Mouse (Mus musculus): ENCODE measurements at regions not wholly inside any gene's neighbourhood (a gene's known extent, or its start where the extent isn't known, plus 50 kb on each side); places are given as distances from the start of the nearest gene placed in this dataset.

DNA sequence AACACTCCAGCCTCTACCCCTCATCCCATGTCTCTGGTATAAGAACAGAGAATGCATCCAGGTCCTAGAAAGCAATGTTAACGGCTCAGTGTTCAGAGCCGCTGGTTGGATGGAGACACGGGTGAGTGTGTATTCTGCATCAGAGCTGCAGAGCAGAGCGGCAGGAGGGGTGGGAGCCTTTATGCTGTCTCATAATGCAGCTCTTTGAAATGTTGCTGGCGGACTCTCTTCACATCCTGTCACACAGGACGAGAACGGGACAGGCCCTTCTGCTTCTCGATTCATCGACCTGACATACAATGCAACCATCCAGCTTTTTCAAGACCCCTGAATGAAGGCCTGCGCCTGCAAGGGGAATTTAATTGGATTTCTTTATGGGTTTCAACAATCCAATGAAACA lies 507.2 kb downstream of the Ccdc171 start:
- in situ Hi-C loops (cut with MboI, MseI), result no loop called here

DNA sequence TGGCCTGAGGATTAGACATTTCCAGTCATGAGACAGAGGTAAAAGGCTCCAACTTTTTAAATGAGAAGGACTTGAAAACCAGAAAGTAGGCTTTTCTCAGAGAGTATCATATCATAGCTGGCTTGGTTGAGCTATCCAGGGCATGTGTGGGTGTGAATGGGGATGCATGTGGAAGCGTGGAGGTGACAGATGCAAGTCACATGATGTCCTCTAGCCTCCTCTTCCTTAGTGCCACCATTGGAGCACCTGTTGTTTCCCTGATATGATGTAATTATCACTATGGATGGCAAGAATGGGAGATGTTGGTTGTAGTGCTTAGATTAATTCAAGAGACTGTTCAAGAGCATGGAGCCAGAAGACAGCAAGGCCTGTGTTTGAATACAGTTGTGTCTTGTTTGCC lies 510.0 kb downstream of the Ccdc171 start:
- in situ Hi-C loops (cut with MboI, MseI), result no loop called here

DNA sequence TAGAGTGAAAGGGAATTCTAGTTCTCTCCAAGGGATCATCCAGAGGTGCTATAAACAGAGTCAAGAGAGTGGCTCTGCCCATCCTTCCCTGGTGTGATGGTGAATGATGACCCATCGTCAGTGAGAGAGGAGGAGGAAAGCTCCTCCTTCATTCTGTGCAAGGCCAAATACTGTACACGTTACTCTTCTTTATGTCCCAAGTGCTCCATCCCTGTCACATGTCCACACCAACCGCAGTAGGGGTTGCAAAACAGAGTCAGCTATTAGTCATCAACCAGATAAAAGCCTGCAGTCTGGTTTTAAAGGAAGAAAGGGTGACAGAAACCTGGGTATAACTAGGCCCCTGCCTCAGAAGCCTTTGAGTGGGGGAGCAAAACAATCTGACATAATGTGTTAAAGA lies 512.2 kb downstream of the Ccdc171 start:
- in situ Hi-C loops (cut with MboI, MseI), result no loop called here

DNA sequence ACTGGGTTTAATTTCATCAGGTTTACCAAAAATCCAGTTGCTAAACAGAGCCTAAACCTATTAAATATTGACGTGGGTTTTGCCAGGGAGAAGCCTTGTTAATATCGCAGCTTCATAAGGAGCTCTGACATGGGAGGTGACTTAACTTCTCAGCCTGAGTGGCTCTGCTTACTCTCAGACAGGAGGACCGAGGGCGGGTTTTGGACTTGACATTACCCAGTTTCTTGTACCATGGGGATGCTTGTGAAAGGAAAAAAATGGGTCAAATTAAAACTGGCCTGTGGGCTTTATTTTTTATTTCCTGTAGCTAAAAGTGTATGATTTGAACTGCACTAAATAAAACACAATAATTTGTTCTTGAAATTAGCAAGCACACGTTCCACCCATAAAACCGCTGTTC lies 524.9 kb downstream of the Ccdc171 start:
- in situ Hi-C loops (cut with MboI, MseI), result no loop called here

DNA sequence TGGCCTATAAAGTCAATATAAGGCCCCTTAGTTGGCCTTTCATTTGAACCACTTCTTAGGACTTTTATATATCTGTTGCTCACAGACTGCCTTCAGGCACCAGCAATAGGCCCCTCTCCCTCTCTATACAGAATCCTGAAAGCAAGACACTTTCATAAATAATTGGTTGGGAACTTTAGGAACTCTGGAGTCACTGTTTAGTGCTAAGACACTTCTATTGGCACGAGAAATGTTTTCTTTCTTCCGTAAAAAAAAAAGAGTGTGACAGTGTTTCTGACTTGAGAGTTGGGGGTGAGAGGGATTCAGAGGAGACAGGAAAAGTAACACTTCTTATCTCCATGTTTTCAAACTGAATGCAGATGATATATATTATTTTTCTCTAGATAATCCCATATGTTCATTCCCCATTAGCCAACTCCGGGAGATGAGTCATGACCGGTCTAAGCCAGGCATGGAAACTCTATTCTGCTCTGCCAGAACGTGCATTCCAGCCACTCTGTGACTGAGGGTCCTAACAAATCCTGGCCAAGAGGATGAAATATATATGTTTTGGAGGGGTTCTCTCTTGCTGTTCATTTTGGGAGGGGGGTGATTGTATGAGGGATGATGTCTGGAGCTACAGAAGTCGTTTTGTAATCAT lies 531.6 kb downstream of the Ccdc171 start:
- in situ Hi-C loops (cut with MboI, MseI), result no loop called here

DNA sequence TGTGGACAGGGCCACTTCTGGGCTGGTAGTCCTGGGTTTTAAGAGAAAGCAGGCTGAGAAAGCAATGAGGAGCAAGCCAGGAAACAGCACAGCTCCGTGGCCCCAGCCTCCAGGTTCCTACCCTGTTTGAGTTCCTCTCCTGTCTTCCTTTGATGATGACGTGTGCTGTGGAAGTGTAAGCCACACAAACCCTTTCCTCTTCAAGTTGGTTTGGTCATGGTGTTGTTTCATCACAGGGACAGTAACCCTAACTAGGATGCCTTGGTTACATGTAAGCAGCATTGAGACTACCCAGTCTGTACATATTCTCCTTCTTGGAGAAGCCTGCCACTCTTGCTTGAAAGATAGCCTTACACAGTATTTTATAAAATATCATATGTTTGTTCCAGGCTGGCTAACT lies 534.8 kb downstream of the Ccdc171 start:
- in situ Hi-C loops (cut with MboI, MseI), result no loop called here

DNA sequence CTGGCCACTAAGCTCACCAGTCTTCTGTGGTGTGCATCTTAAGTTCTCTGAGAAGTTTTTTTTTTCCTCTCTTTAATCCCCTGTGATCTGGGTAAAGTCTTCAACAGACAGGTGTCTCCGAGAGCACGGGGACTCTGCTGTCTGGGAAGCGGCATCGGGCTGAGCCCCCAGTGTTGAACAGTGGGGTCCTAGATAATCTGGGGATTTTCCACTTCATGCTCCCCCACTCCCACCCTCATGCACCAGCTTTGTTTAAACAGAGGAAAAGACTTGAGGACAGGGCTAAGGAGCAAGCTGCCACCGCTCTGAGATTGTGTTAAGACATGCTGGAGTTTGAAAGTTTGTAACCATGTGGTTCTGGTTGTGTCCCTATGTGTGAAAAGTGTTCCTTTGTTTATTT lies 538.4 kb downstream of the Ccdc171 start:
- in situ Hi-C loops (cut with MboI, MseI), result no loop called here

DNA sequence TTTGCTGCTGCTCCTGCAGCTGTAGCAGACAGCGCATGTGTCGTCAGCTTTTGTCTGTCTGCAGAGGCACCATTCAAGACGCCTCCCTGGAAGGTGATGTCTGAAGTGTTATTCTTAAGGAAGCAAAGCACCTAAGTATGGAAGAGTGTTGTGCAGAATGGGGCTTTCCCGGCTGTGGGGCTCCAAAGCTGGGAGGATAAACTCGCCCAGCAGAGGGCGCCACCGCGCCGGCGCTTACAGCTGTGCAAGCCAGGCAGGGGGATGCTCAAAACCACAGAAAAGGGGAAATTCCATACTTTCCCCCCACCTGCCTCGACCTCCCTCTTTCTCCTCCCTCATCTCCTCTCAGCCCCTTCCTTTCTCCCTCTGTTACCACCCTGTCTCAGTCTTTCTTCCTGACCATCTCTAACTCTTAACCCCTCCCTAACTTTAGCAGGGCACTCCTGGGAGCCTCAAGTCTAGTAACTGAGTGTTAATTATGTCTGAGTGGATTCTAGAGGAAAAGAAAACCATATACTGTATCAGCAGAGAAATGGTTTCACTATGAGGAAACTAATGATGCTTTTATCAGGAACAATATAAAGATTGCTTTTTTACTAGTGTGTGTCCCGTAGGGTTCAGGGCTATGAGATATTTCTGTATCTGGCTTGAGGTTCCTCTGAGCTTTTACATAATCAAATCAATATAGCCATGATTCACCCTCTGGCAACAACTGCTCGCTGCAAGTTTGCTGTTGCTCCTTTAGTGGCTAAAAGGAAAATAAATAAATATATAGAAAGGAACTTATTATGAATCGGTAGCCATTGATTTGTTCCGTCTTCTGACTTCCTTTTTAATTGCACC lies 539.5 kb downstream of the Ccdc171 start:
- in situ Hi-C loops (cut with MboI, MseI), result no loop called here

DNA sequence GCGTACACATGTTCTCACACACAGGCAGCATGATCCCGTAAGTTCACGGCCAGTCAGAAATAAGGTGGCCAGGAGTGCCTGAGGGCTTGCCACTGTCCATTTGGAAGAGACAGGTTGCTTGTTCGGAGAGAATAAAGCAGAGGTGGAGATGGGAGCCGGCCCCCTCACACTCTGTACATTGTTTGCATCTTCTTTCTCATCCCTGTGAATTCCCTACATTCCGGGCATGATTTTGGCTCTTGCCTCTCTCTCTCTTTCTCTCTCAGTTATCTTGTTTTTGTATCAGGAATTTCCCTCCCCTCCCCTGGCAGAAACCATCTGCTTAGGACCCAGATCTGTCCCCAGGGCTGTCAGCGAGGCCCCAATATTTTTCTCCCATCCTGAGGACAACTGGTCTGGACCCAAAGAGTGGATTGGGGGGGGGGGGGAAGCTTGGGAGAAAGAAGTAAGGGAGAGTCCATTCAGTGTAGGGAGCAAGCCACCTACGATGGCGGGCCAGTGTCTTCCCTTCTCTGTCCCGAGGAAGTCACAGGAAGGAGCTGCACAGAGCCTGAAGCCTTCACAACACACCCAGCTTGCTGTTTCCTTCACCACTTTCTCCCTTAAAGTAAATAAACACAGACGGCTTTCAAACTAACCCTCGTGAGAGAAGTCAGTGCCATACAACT lies 540.2 kb downstream of the Ccdc171 start:
- in situ Hi-C loops (cut with MboI, MseI), result no loop called here

DNA sequence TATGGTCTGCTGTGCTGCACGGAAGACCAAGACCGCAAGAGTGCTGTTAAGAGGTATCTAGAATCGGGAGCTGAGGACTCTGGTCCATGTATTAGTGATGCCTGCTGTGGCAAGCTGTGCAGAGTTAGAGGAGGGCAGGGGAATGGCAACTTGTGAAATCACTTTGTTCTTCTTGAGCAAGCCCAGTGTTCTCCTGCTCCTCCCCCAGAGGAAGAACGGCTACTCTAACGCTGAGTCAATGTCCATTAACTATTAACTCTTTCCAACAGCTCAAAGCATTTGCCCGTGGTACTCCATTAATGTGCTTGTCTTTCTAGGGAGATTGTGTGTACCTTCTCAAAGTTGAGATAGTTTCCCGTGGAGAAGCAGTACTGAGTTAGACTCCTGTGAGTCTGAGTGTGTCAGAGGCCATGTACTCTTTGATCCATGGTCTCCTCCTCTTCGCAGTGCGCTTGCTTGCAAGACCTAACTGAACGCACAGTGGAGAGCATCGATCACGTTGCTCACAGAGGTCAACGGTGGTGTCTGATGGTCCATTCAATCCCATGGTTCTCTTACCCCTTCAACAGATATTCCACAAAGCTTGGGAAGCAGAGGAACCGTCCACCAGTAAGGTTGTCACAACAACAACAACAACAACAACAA lies 542.7 kb downstream of the Ccdc171 start:
- in situ Hi-C loops (cut with MboI, MseI), result no loop called here

DNA sequence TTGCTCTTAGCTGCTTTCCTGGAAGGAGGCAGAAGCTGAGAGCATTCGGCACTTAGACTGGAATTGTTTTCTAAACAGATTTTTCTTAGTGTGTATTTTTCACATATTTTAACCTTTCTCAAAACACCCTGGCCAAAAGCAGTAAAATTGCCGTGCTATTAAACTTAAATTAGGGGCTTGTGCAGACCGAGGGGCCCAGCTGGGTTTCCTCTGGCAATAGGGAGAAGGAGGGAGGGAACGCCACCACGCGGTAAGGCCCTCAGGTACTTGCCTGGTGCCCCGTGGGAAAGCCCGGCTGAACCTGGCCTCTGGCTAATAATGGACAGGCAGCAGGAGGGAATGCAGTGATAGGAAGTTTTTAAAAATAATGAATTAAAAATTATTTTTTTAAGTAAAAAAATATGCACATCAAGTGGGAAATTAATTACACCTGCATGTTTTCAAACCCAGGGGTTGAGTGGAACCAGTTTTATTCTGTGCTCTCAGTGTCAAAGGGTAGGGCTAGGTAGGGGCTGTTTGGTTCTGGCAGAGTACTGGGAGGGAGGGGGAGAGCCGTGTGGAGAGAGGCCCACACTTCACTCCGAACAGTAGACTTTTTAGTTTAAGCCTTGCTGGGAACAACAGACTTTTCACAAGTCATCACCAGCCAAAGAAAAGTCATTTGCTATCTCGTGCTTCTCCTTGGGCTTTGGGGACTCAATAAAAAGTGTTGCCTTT lies 543.8 kb downstream of the Ccdc171 start:
- in situ Hi-C loops (cut with MboI, MseI), result no loop called here

DNA sequence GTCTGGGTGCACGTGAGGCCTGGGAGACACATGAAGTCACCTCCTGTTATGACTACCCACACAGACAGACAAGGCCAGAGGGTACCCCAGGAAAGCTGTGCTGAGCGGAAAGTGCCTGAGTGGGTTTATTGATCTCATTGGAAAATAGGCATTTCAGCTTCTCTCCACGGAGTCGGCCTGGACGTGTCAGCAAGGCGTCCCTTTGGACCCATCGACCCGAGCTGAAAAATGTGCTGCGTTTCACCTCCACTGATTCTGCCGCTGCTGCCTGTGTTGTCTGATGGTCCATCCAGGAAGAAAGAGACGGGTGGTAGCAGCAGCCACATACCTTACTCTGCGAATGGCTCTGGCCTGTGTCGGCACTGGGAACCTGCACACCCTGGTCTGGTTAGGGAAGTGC lies 544.3 kb downstream of the Ccdc171 start:
- in situ Hi-C loops (cut with MboI, MseI), result no loop called here

DNA sequence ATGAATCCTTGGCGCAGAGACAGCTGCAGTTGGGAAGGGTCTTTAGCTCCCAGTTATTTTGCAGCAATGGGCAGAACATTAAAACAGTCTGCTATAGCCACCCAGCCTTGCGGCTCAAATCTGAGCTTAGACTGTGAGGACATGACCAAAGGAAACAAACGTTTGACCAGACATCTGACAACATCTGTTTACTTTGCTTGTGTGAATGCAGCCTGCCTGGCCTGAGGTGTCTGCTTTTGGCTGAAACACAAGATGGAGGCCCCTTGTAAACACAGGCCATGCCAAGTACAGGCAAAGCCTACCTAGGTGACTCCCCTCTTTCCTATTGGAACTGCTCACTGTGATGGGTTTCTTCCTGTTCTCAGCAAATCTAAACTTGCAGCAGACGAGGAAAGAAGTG lies 544.7 kb downstream of the Ccdc171 start:
- in situ Hi-C loops (cut with MboI, MseI), result no loop called here

DNA sequence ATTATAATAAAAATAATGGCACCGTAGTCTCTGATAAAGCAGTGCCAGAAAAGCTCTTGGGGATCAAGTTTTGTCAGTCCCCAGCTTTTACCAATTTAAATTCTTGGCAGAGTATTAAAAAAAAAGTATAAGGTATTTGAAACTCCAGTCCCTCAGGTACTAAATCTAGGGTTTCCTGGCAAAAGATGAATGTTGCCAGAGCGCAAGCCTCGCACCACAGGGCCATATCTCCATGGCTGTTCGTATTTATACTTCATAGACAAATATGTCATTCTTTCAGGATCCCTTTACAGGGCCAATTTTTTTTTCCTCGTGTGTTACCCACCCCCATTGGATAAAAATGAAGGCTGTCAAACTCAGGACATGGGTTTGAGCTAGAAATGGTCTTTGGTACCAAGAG lies 546.8 kb downstream of the Ccdc171 start:
- in situ Hi-C loops (cut with MboI, MseI), result no loop called here

DNA sequence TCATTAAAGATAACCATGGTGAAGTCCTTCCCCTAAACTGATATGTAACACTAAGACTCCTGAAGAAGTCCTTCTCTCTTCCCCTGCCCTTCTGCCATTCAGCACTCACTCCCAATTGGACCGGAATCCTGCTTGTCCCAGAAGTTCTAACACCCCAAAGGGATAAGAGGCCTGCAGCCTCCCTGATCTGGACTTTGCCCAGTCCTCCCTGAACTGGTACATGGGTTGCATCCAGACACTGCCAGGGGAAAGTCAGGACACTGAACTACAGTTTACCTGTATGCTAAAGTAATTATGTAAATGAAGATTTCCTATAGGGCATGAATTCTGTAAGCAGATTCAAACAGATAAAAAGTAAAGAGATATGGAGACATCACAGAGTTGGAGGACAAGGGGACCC lies 551.2 kb downstream of the Ccdc171 start:
- in situ Hi-C loops (cut with MboI, MseI), result no loop called here

DNA sequence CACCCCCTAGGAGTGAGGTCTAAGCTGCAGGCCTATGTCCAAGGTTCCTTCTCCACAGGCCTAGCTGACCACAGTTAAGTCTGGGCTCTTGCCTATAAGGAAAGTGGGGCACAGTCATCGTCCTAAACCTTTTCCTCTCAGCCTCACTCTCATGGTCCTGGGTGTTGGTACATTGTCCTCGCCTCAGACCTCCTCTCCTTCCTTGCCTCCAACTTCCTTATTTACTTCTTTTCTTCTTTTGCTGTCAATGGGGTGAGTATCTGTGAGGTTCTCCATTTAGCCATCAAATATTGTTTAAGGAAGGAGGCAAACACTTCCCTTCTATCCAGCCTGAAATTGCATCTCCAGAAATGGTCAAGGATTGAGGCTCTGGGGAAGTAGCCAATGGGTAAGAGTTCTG lies 554.2 kb downstream of the Ccdc171 start:
- in situ Hi-C loops (cut with MboI, MseI), result no loop called here

DNA sequence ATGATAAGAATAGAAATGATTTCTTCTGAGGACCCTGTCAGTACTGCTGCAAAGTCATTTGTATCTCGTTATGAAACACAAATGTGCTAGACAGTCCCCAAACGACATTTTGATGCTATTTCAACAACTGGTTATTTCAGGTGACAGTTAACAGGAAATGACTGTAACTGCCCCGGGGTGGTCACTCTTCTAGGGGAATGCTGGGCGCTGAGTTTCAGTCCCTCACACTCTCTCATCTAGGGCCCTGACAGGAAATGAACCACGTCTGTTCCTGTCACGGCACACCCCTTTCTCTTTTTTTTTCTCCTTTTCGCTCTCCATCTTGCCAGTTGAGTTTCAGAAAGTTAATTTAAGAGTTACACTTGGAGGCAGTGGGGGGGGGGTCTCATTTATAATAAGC lies 556.2 kb downstream of the Ccdc171 start:
- in situ Hi-C loops (cut with MboI, MseI), result no loop called here

DNA sequence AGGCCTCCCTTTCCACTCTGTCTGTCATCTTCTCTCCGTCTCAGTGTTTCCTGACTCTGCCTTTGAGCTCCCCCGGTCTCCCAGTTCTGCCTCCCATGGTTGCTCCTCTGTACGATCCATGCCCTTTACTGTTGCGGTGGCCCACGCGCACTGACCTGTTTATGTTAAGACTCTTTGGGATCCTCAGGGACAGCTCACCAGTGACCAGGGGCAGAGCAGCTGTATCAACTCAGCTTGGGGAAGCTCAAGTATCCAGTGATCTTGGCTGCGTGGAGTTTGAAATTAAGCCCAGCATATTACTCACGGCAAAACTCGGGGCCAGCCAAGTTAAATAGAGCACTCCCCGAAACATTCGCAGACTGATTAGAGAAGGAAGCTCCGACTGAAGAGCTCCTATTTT lies 562.8 kb downstream of the Ccdc171 start:
- in situ Hi-C loops (cut with MboI, MseI), result no loop called here

DNA sequence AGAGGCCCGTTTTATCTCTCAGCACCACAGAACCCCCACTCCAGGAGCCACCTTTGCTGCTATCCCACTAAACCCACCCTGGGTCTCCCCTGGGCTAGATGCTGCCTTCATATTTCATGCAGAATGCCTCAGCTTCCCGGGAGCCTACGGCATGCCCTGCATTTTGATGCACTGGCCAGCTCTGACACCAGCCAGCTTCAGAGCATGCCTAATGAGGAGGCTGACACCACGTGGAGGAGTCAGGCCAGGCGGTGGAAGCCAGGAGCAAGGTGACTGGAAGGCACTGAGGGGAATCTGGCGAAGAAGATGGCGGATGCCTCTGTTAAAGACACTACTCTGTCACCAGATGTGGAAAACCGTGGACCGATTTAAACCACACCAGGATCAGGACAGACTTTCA lies 567.2 kb downstream of the Ccdc171 start:
- in situ Hi-C loops (cut with MboI, MseI), result no loop called here

DNA sequence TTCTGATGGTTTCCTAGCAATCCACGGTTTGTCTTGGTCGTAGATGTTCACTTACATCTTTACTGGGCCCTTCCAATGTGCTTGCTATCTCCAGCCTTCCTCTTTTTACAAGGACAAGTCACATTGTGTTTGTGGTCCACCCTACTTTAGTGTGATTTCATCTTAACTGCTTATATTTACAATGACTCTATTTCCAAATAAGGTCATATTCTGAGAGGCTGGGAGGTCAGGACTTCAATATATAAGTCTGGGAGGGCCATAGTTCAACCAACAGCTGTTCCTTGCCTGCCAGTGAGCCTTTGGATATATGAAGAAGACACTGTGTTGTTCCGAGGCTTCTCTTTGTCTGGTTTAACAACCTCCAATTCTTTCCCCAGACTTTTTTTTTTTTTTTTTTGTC lies 569.9 kb downstream of the Ccdc171 start:
- in situ Hi-C loops (cut with MboI, MseI), result no loop called here

DNA sequence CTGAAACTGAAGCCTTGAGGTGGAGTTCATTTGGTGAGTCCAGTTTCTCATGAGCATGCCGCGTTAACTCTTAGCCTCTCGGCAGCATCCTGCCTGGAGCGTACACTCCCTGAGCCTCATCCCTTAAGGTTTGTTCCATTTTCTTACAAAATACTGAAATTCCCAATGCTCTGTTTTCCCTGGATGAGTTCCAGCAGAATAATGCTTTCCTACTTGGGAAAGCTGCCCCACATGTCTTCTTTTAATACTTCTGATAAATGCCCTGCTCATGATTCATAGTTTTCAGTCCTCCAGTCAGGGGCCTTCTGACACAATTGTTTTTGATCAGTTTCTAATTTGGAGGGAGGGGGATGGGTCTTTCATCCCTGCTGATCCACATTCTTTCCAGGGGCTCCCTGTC lies 570.7 kb downstream of the Ccdc171 start:
- in situ Hi-C loops (cut with MboI, MseI), result no loop called here

DNA sequence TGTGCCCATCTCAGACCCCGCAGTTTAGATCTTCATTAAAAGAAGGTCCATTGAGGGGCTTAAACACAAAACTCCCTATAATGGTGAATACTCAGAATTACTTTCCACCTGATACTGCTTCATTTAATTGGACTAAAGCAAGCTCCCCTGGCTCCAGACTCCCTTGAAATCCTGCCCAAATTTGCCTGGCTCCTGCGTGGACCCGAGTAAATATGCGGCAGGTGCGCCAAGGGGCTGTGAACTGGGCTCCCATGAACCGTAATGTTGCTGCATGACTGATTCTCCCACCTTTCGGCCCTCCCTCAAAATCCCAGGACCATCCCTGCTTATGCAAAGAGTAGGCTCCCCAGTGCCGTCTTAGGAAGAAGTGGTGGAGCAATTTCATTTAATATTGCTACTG lies 573.7 kb downstream of the Ccdc171 start:
- in situ Hi-C loops (cut with MboI, MseI), result no loop called here

Data from T-helper 1 cell (primary cell).